Mouse (Mus musculus): ENCODE results near the gene Pbx4.

DNA sequence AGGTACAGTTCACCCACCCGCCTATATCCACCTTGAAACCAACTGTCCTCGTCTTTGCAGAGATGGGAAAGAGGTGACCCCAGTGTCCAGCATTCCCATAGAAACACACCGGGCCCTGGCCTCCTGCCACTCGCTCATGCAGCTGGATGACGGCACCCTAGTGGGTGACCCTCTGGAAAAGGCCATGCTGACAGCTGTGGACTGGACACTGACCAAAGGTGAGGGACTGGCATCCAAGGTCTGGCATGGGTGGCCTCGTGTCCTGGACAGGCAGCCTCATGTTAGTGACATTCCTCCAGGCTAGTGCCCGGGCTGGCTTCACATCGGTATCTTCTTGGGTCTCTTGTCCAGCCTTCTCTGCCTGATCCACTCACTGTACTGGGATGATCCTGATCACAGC is 33.0 kb upstream of the Pbx4 start:
- no peak for TF ChIP-seq POLR2A (IDR thresholded peaks at IDR 0.05; ENCODE audit: borderline replicate concordance, insufficient read depth, low read length)
- TF ChIP-seq CTCF (IDR thresholded peaks at IDR 0.05; ENCODE audit: borderline replicate concordance, insufficient read depth, low read depth, low read length): no peak

All from cerebellum, adult 2 months (tissue).